Mouse (Mus musculus) spleen, adult 2 months (tissue): ENCODE data around the gene Faf1. TPM values are rescaled to one million over a fixed set of nuclear protein-coding genes. Genes with fewer than 3 reads are reported as not detected.

Experiments used
- DNase-seq, 2 experiments: peaks; one replicate each; pipeline versions ENCODE4 v3.0.0 to v3.0.0-alpha.2; 2012 to 2021; ENCODE audit warnings: low spot score in 2 of 2, low read depth in 1 of 2
- H3K27ac ChIP-seq: fragments of 200-500 bp; 2 replicates; pipeline ENCODE4 v1.5.1; 2012; ENCODE audit warnings: low read length, inconsistent platforms; ENCODE audit not compliant: insufficient read depth
- H3K27me3 ChIP-seq: fragments of 200-500 bp; 2 replicates; pipeline ENCODE4 v1.6.1; 2012; ENCODE audit warnings: mild to moderate bottlenecking, moderate library complexity, low read length, inconsistent platforms; ENCODE audit not compliant: control insufficient read depth, insufficient read depth
- H3K36me3 ChIP-seq: fragments of 200-500 bp; 2 replicates; pipeline ENCODE4 v1.6.1; 2012; ENCODE audit warnings: mild to moderate bottlenecking, low read length, inconsistent platforms; ENCODE audit not compliant: control insufficient read depth, insufficient read depth
- H3K4me1 ChIP-seq: fragments of 200-500 bp; 2 replicates; pipeline ENCODE4 v1.6.1; 2011; ENCODE audit warnings: inconsistent platforms; ENCODE audit not compliant: control insufficient read depth, insufficient read depth, insufficient read length
- H3K4me3 ChIP-seq: fragments of 200-500 bp; 2 replicates; pipeline ENCODE4 v1.5.1; 2011; ENCODE audit warnings: mild to moderate bottlenecking, inconsistent platforms; ENCODE audit not compliant: insufficient read depth, insufficient read length; ENCODE audit errors: extremely low read depth
- CTCF ChIP-seq: fragments of 200-500 bp; IDR thresholded peaks from 2 replicates; pipeline ENCODE4 v1.5.1; 2011; ENCODE audit warnings: mild to moderate bottlenecking, inconsistent platforms; ENCODE audit not compliant: insufficient read depth, insufficient read length, insufficient replicate concordance; ENCODE audit errors: extremely low read depth
- POLR2A ChIP-seq: fragments of 200-500 bp; IDR thresholded peaks from 2 replicates; pipeline ENCODE4 v1.6.1; 2011; ENCODE audit warnings: low read depth, low read length, inconsistent platforms
- WGBS: fragments of 180-500 bp; shearing (Covaris S2); methylation state at CpG from one replicate; pipeline ENCODE4 v1.1.7; 2018; 5-methylcytosine and 5-hydroxymethylcytosine counted together
- polyA plus RNA-seq: library from polyadenylated mRNA; depleted of rRNA; stranded (reverse); fragments of >200 nt; gene quantifications from 2 replicates; pipeline ENCODE4 v1.2.3, GENCODE M21; 2012

Gene Faf1
- polyA plus RNA-seq, 1 experiment: 3.5 TPM

GRCm38 (mm10) chr4:109762768-109763501 lies 86.5 kb downstream of the Faf1 start:
- Histone ChIP-seq H3K4me1 (0 out of 2 replicates have a peak, but pooled peaks cover 2% of the 10 kb centered on the region), H3K27ac (no peak overlapping the region), H3K36me3 (no peaks in the 10 kb centered on the region; the same call in none of the 2 replicates), H3K27me3 (no peaks in the 10 kb centered on the region), H3K4me3 (no peak overlapping the region)
- TF ChIP-seq POLR2A (no peak), CTCF (no peak)
- no peak for DNase-seq
- WGBS: 93% methylated on average over 7 of the region's 7 CpGs

GRCm38 (mm10) chr4:109769071-109769470 lies 92.7 kb downstream of the Faf1 start:
- Histone ChIP-seq H3K36me3 (no peaks in the 10 kb centered on the region; the same call in none of the 2 replicates), H3K4me3 (no peak overlapping the region), H3K27ac (no peak overlapping the region), H3K27me3 (no peaks in the 10 kb centered on the region), H3K4me1 (no peaks in the 10 kb centered on the region)
- no peak for TF ChIP-seq CTCF
- no peak for TF ChIP-seq POLR2A
- no peak for DNase-seq
- WGBS: 86% methylated on average over 1 of the region's 1 CpGs

GRCm38 (mm10) chr4:109782577-109783114 lies 106.3 kb downstream of the Faf1 start:
- no peak for DNase-seq
- TF ChIP-seq POLR2A (no peak), CTCF (no peak)
- Histone ChIP-seq H3K4me3 (no peak overlapping the region), H3K27ac (no peak overlapping the region), H3K4me1 (no peaks in the 10 kb centered on the region), H3K27me3 (no peaks in the 10 kb centered on the region), H3K36me3 (no peaks in the 10 kb centered on the region)
- 95% methylated on average over 4 of the region's 4 CpGs for WGBS

GRCm38 (mm10) chr4:109789347-109790001 lies 113.1 kb downstream of the Faf1 start:
- DNase-seq: no peak
- H3K4me1 ChIP-seq: no peaks in the 10 kb centered on the region
- no peaks in the 10 kb centered on the region for H3K27me3 ChIP-seq
- no peaks in the 10 kb centered on the region for H3K36me3 ChIP-seq
- 79% methylated on average over 4 of the region's 4 CpGs for WGBS
- no peak overlapping the region for H3K4me3 ChIP-seq
- TF ChIP-seq CTCF (no peak), POLR2A (no peak)
- no peak overlapping the region for H3K27ac ChIP-seq

GRCm38 (mm10) chr4:109792331-109792730 lies 115.9 kb downstream of the Faf1 start:
- TF ChIP-seq POLR2A (no peak), CTCF (no peak)
- Histone ChIP-seq H3K36me3 (no peaks in the 10 kb centered on the region), H3K27me3 (no peaks in the 10 kb centered on the region), H3K4me1 (no peaks in the 10 kb centered on the region), H3K27ac (no peak overlapping the region), H3K4me3 (no peak overlapping the region)
- 92% methylated on average over 2 of the region's 2 CpGs for WGBS
- DNase-seq: no peak

GRCm38 (mm10) chr4:109793072-109793471 lies 116.7 kb downstream of the Faf1 start:
- Histone ChIP-seq H3K27me3 (no peaks in the 10 kb centered on the region), H3K4me1 (no peaks in the 10 kb centered on the region), H3K27ac (no peak overlapping the region), H3K36me3 (no peaks in the 10 kb centered on the region), H3K4me3 (no peak overlapping the region)
- no peak for TF ChIP-seq CTCF
- TF ChIP-seq POLR2A: no peak
- WGBS: 85% methylated on average over 2 of the region's 2 CpGs
- no peak for DNase-seq
